Mouse (Mus musculus) layer of hippocampus, postnatal 25 days (tissue): ENCODE results near the gene Tbx3. TPM values are rescaled to one million over a fixed set of nuclear protein-coding genes. Genes with fewer than 3 reads are reported as not detected.

ENCODE experiments used
- DNase-seq, 2 experiments: peaks; one replicate each; pipeline ENCODE4 v3.0.0; 2022; ENCODE audit warnings: mixed read lengths in 2 of 2, low spot score in 1 of 2; ENCODE audit errors: extremely low spot score in 1 of 2
- total RNA-seq, 2 experiments: library from RNA; stranded (reverse); gene quantifications; 2 replicates each; pipeline ENCODE4 v1.2.3; 2021

Tbx3 gene
- total RNA-seq, 2 experiments from 2014 or later: 2.9 to 3.1 TPM

GRCm38 (mm10) chr5:119692425-119692824, 22.0 kb downstream of the Tbx3 start:
- no peak for DNase-seq

GRCm38 (mm10) chr5:119694914-119695313, 24.4 kb downstream of the Tbx3 start:
- no peak for DNase-seq

- DNase-seq: no peak
These were observed 32.6 kb downstream of the Tbx3 start for GRCm38 (mm10) chr5:119703031-119703430.

- DNase-seq: no peak
These were observed 34.4 kb downstream of the Tbx3 start for GRCm38 (mm10) chr5:119704900-119705299.

GRCm38 (mm10) chr5:119706467-119706866, 36.0 kb downstream of the Tbx3 start:
- no peak for DNase-seq

- DNase-seq: no peak
These were observed 38.5 kb downstream of the Tbx3 start for GRCm38 (mm10) chr5:119708850-119709585.

GRCm38 (mm10) chr5:119709826-119710559, 39.5 kb downstream of the Tbx3 start:
- no peak for DNase-seq

- DNase-seq: no peak
These were observed 40.3 kb downstream of the Tbx3 start for GRCm38 (mm10) chr5:119710756-119711155.

- no peak for DNase-seq
These were observed 41.2 kb downstream of the Tbx3 start for GRCm38 (mm10) chr5:119711626-119712025.

GRCm38 (mm10) chr5:119712679-119713246, 42.3 kb downstream of the Tbx3 start:
- peak; percentile 67 to 87 for DNase-seq

GRCm38 (mm10) chr5:119720471-119721265, 50.2 kb downstream of the Tbx3 start:
- DNase-seq: no peak

- DNase-seq: no peak
These were observed 62.5 kb downstream of the Tbx3 start for GRCm38 (mm10) chr5:119732978-119733377.

Other genes starting within 250 kb of the Tbx3 start
- not detected for gene Tbx5, start 162.0 kb downstream of the Tbx3 start, total RNA-seq